Mouse (Mus musculus) limb, embryonic 14.5 days (tissue): ENCODE measurements around the gene Hip1r. TPM values are rescaled to one million over a fixed set of nuclear protein-coding genes. Genes with fewer than 3 reads are reported as not detected.

Experiments used
- ATAC-seq: fragments of 200-750 bp; cut with Nextera tagmentation; 2 replicates; pipeline ENCODE4 v1.8.0; 2017; ENCODE audit warnings: low read depth, moderate number of reproducible peaks, moderate TSS enrichment; ENCODE audit not compliant: low FRiP score
- DNase-seq: peaks from one replicate; pipeline ENCODE4 v3.0.0-alpha.2; 2015; ENCODE audit warnings: low spot score
- H3K27ac ChIP-seq: fragments of 300-500 bp; sonication (generic); replicated peaks from 2 replicates; pipeline ENCODE4 v1.5.1; 2014; ENCODE audit warnings: low read depth, mild to moderate bottlenecking, low read length, moderate library complexity, mixed read lengths
- H3K27me3 ChIP-seq: fragments of 300-500 bp; sonication (generic); 2 replicates; pipeline ENCODE4 v1.6.1; 2014; ENCODE audit warnings: low read length, mixed read lengths; ENCODE audit not compliant: control insufficient read depth, insufficient read depth
- H3K36me3 ChIP-seq: fragments of 300-500 bp; sonication (generic); 2 replicates; pipeline ENCODE4 v1.6.1; 2014; ENCODE audit warnings: mild to moderate bottlenecking, low read length, moderate library complexity, mixed read lengths; ENCODE audit not compliant: control insufficient read depth, insufficient read depth
- H3K4me1 ChIP-seq: fragments of 300-500 bp; sonication (generic); 2 replicates; pipeline ENCODE4 v1.6.1; 2014; ENCODE audit warnings: antibody characterized with exemption, low read length, mixed read lengths; ENCODE audit not compliant: control insufficient read depth, insufficient read depth
- H3K4me2 ChIP-seq: fragments of 300-500 bp; sonication (generic); replicated peaks from 2 replicates; pipeline ENCODE4 v1.6.1; 2014; ENCODE audit warnings: low read depth, mild to moderate bottlenecking, low read length, moderate library complexity; ENCODE audit not compliant: severe bottlenecking
- H3K4me3 ChIP-seq: fragments of 300-500 bp; sonication (generic); replicated peaks from 2 replicates; pipeline ENCODE4 v1.5.1; 2014; ENCODE audit warnings: low read length
- H3K9ac ChIP-seq: fragments of 300-500 bp; sonication (generic); 2 replicates; pipeline ENCODE4 v1.6.1; 2014; ENCODE audit warnings: mild to moderate bottlenecking, low read depth, low read length, moderate library complexity; ENCODE audit not compliant: severe bottlenecking
- H3K9me3 ChIP-seq: fragments of 300-500 bp; sonication (generic); 2 replicates; pipeline ENCODE4 v1.6.1; 2016; ENCODE audit warnings: low read length; ENCODE audit not compliant: control insufficient read depth
- POLR2A ChIP-seq: fragments of 200-500 bp; IDR thresholded peaks from 2 replicates; pipeline ENCODE4 v1.8.0; 2012; ENCODE audit warnings: inconsistent platforms, mild to moderate bottlenecking, moderate library complexity, borderline replicate concordance; ENCODE audit not compliant: insufficient read depth, insufficient read length; ENCODE audit errors: extremely low read depth
- WGBS: fragments of 180-500 bp; shearing (Covaris S2); extraction: QIAGEN DNeasy Blood & Tissue Kit; methylation state at CpG from one replicate; pipeline ENCODE4 v1.1.7; 2014; 5-methylcytosine and 5-hydroxymethylcytosine counted together
- polyA plus RNA-seq, 2 experiments: library from polyadenylated mRNA; depleted of rRNA in 1 of 2; stranded (reverse) in 1 of 2; unstranded in 1 of 2; fragments of >200 nt; fragmentation: Nextera tagmentation in 1 of 2; extraction: Ambion mirVana in 1 of 2; gene quantifications; 2 replicates each; pipeline versions ENCODE4 v1.2.1 to v1.2.3; 2012 to 2014

Gene Hip1r
- polyA plus RNA-seq, 2 experiments: 9.9 to 10.6 TPM

GRCm38 (mm10) chr5:124014791-124015251, 41.4 kb downstream of the Hip1r start:
- TF ChIP-seq POLR2A: no peak
- Histone ChIP-seq H3K27me3 (no peaks in the 10 kb centered on the region), H3K4me3 (no peak overlapping the region), H3K9me3 (no peaks in the 10 kb centered on the region), H3K4me2 (no peak overlapping the region), H3K36me3 (peaks cover 7% of the 10 kb centered on the region), H3K4me1 (peaks cover 51% of the 10 kb centered on the region), H3K27ac (no peak overlapping the region), H3K9ac (no peak overlapping the region; the same call in 1 of the 2 replicates)
- peak; percentile 20 for DNase-seq
- WGBS: 38% methylated on average over 11 of the region's 11 CpGs
- no peak for ATAC-seq

GRCm38 (mm10) chr5:124015727-124016126, 42.3 kb downstream of the Hip1r start:
- no peaks in the 10 kb centered on the region for H3K36me3 ChIP-seq
- no peak overlapping the region for H3K27ac ChIP-seq
- DNase-seq: no peak
- no peak for TF ChIP-seq POLR2A
- H3K4me3 ChIP-seq: no peak overlapping the region
- 78% methylated on average over 2 of the region's 2 CpGs for WGBS
- H3K9ac ChIP-seq: no peak overlapping the region
- H3K4me1 ChIP-seq: peaks cover 53% of the 10 kb centered on the region
- no peak overlapping the region for H3K4me2 ChIP-seq
- no peaks in the 10 kb centered on the region for H3K27me3 ChIP-seq
- ATAC-seq: no peak
- H3K9me3 ChIP-seq: no peaks in the 10 kb centered on the region

- H3K9ac ChIP-seq: no peak overlapping the region
- ATAC-seq (no peak), DNase-seq (no peak)
- no peaks in the 10 kb centered on the region; the same call in 1 of the 2 replicates for H3K36me3 ChIP-seq
- H3K9me3 ChIP-seq: no peaks in the 10 kb centered on the region
- no peaks in the 10 kb centered on the region for H3K27me3 ChIP-seq
- no peak overlapping the region for H3K27ac ChIP-seq
- peaks cover 46% of the 10 kb centered on the region for H3K4me1 ChIP-seq
- TF ChIP-seq POLR2A: no peak
- H3K4me3 ChIP-seq: no peak overlapping the region
- no peak overlapping the region for H3K4me2 ChIP-seq
- WGBS: 87% methylated on average over 7 of the region's 7 CpGs
Observed at GRCm38 (mm10) chr5:124016291-124016821, 42.9 kb downstream of the Hip1r start.

GRCm38 (mm10) chr5:124017941-124018340, 44.5 kb downstream of the Hip1r start:
- 79% methylated on average over 9 of the region's 9 CpGs for WGBS
- Histone ChIP-seq H3K36me3 (peaks cover 3% of the 10 kb centered on the region; the same call in 1 of the 2 replicates), H3K9ac (no peak overlapping the region), H3K4me3 (no peak overlapping the region), H3K27ac (no peak overlapping the region), H3K9me3 (no peaks in the 10 kb centered on the region), H3K27me3 (no peaks in the 10 kb centered on the region), H3K4me1 (peaks cover 32% of the 10 kb centered on the region), H3K4me2 (no peak overlapping the region)
- no peak for ATAC-seq
- no peak for DNase-seq
- no peak for TF ChIP-seq POLR2A

- Histone ChIP-seq H3K36me3 (peaks cover 3% of the 10 kb centered on the region; the same call in 1 of the 2 replicates), H3K9ac (no peak overlapping the region), H3K27ac (no peak overlapping the region), H3K4me3 (no peak overlapping the region), H3K9me3 (no peaks in the 10 kb centered on the region), H3K27me3 (no peaks in the 10 kb centered on the region), H3K4me2 (no peak overlapping the region), H3K4me1 (peaks cover 25% of the 10 kb centered on the region)
- ATAC-seq (no peak), DNase-seq (no peak)
- no peak for TF ChIP-seq POLR2A
- WGBS: 84% methylated on average over 9 of the region's 9 CpGs
Observed at GRCm38 (mm10) chr5:124018651-124019050, 45.2 kb downstream of the Hip1r start.
